Mouse (Mus musculus) midbrain, embryonic 14.5 days (tissue): ENCODE results near the gene Slc28a1. TPM values are rescaled to one million over a fixed set of nuclear protein-coding genes. Genes with fewer than 3 reads are reported as not detected.
A peak's percentile ranks its signal among the peaks of the same experiment; 100 is the strongest.
"Not testable (repeated sequence)": the region's sequence is repeated elsewhere in the genome, so short reads cannot be mapped to it uniquely, and the experiment has no call there.

Source experiments
- ATAC-seq: fragments of 200-750 bp; cut with Nextera tagmentation; 2 replicates; pipeline ENCODE4 v1.8.0; 2017; ENCODE audit warnings: moderate number of reproducible peaks, moderate library complexity; ENCODE audit not compliant: low FRiP score, low TSS enrichment
- DNase-seq: peaks from one replicate; pipeline ENCODE4 v3.0.0-alpha.2; 2015
- H3K27ac ChIP-seq: fragments of 300-500 bp; sonication (generic); replicated peaks from 2 replicates; pipeline ENCODE4 v1.5.1; 2014; ENCODE audit warnings: mild to moderate bottlenecking, low read depth, low read length, moderate library complexity
- H3K27me3 ChIP-seq: fragments of 300-500 bp; sonication (generic); 2 replicates; pipeline ENCODE4 v1.6.1; 2014; ENCODE audit warnings: low read length, control low read depth, mixed read lengths; ENCODE audit not compliant: control insufficient read depth, insufficient read depth
- H3K36me3 ChIP-seq: fragments of 300-500 bp; sonication (generic); 2 replicates; pipeline ENCODE4 v1.6.1; 2014; ENCODE audit warnings: low read length, control low read depth; ENCODE audit not compliant: control insufficient read depth, insufficient read depth
- H3K4me1 ChIP-seq: fragments of 300-500 bp; sonication (generic); 2 replicates; pipeline ENCODE4 v1.6.1; 2014; ENCODE audit warnings: mild to moderate bottlenecking, antibody characterized with exemption, low read length, control low read depth; ENCODE audit not compliant: control insufficient read depth, insufficient read depth
- H3K4me2 ChIP-seq: fragments of 300-500 bp; sonication (generic); 2 replicates; pipeline ENCODE4 v1.6.1; 2014; ENCODE audit warnings: mild to moderate bottlenecking, low read length, moderate library complexity
- H3K4me3 ChIP-seq: fragments of 300-500 bp; sonication (generic); replicated peaks from 2 replicates; pipeline ENCODE4 v1.5.1; 2014; ENCODE audit warnings: low read depth, low read length
- H3K9ac ChIP-seq: fragments of 300-500 bp; sonication (generic); replicated peaks from 2 replicates; pipeline ENCODE4 v1.6.1; 2014; ENCODE audit warnings: mild to moderate bottlenecking, low read length, moderate library complexity
- H3K9me3 ChIP-seq: fragments of 300-500 bp; sonication (generic); 2 replicates; pipeline ENCODE4 v1.6.1; 2016; ENCODE audit warnings: low read length, control low read depth, mixed read lengths; ENCODE audit not compliant: control insufficient read depth
- WGBS: fragments of 180-500 bp; shearing (Covaris S2); extraction: QIAGEN DNeasy Blood & Tissue Kit; methylation state at CpG from one replicate; pipeline ENCODE4 v1.1.7; 2014; 5-methylcytosine and 5-hydroxymethylcytosine counted together
- polyA plus RNA-seq: library from polyadenylated mRNA; unstranded; fragments of >200 nt; fragmentation: Nextera tagmentation; extraction: Ambion mirVana; gene quantifications from 2 replicates; pipeline ENCODE4 v1.2.1, GENCODE M21; 2014

Gene Slc28a1
- polyA plus RNA-seq, 1 experiment from 2014 or later, result not detected

DNA sequence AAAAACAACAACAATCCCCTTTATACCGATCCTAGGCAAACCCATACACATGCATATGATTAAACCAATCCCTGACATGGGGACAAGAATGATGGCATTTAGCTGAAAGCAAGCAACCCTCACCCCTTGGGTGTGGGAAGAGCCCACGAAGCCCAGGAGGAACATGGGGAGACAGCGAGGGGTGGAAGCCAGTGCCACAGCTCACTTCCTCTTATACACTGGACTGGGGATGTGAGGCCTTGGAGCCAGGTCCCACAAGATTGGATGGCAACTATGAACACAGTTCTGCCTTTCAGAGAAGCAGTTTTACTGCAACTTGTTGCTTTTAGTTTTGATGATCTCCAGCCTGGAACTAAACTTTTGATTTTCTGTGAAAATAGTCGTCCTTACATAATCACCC, 85.2 kb downstream of the Slc28a1 start:
- DNase-seq, result no peak
- Histone ChIP-seq H3K4me2 (no peak overlapping the region), H3K4me1 (0 out of 2 replicates have a peak, but pooled peaks cover 5% of the 10 kb centered on the region), H3K27ac (no peak overlapping the region), H3K36me3 (no peaks in the 10 kb centered on the region), H3K9ac (no peak overlapping the region), H3K4me3 (no peak overlapping the region), H3K9me3 (no peaks in the 10 kb centered on the region), H3K27me3 (no peaks in the 10 kb centered on the region)
- ATAC-seq, result no peak
- WGBS, result 64% methylated on average over 4 of the region's 4 CpGs

- DNase-seq (no peak), ATAC-seq (no peak)
- no peaks in the 10 kb centered on the region for H3K27me3 ChIP-seq
- no peak overlapping the region for H3K9ac ChIP-seq
- H3K36me3 ChIP-seq, result no peaks in the 10 kb centered on the region
- H3K4me2 ChIP-seq, result no peak overlapping the region
- no peak overlapping the region for H3K4me3 ChIP-seq
- 51% methylated on average over 5 of the region's 5 CpGs for WGBS
- H3K9me3 ChIP-seq, result no peaks in the 10 kb centered on the region
- H3K4me1 ChIP-seq, result 0 out of 2 replicates have a peak, but pooled peaks cover 5% of the 10 kb centered on the region
- H3K27ac ChIP-seq, result no peak overlapping the region
Measured at GRCm38 (mm10) chr7:81202389-81202788, 87.8 kb downstream of the Slc28a1 start.

DNA sequence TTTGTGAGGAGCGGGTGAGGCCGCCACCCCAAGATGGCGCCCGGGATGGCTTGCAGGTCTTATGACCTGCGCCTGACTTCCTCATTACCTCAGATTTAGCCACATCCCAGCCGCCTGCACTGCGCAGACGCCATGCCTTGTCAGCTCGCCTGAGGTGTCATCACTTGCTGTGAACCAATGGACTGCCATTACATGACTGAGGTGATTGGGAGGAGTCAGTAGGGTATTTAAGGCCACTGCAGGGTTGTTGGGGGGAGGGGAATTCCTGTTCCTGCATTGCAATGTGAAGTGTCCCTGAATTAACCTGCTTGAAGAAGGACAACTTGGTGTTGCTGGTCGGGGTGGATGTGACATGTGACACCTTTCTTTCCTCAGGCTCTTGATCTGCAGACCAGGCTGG, 89.0 kb downstream of the Slc28a1 start:
- WGBS, result 92% methylated on average over 10 of the region's 10 CpGs
- not testable (repeated sequence) for H3K36me3 ChIP-seq, H3K4me2 ChIP-seq, ATAC-seq, H3K27me3 ChIP-seq, H3K4me3 ChIP-seq, DNase-seq, H3K4me1 ChIP-seq, H3K9me3 ChIP-seq, H3K27ac ChIP-seq, H3K9ac ChIP-seq

GRCm38 (mm10) chr7:81208944-81209343, 94.3 kb downstream of the Slc28a1 start:
- Histone ChIP-seq H3K36me3 (no peaks in the 10 kb centered on the region), H3K4me2 (no peak overlapping the region), H3K27me3 (peaks cover 36% of the 10 kb centered on the region), H3K9ac (no peak overlapping the region), H3K4me3 (no peak overlapping the region), H3K4me1 (peaks cover 2% of the 10 kb centered on the region; the same call in 1 of the 2 replicates), H3K27ac (no peak overlapping the region), H3K9me3 (no peaks in the 10 kb centered on the region)
- DNase-seq (peak; percentile 59), ATAC-seq (no peak)
- WGBS, result 19% methylated on average over 6 of the region's 6 CpGs

DNA sequence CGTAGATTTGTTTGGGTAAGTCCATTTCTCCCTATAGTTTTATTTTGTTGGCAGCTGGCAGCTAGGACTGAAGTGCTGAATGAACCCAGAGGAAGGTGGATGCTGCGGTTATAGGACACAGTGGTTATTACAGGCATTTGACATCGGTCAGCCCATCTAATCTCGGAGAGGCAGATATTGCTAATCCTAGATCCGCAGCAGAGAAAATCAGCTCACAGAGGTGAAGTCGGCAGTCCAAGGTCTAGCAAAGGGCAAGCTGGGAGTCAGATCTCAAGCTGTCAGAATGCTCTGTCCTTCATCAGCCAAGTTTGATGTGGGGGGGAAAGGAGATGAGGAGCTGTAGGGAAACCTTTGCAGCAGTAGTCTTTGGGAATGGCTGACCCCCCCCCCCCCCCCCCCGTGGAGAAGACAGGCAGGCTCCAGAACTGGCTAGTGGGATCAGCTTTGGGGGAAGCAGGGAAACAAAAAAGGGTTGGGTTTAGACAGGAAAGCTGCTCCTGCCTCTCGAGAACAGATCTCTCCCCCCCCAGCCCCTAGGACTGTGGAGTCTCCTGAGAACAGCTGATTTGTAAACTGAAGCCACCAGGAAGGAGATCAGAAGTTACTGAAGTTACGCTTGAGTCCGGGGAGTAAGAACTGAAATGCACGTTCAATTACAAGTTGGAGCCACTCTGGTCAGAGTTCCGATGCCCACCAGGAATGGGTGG, 95.5 kb downstream of the Slc28a1 start:
- no peak for DNase-seq
- no peak overlapping the region for H3K4me3 ChIP-seq
- 44% methylated on average over 12 of the region's 12 CpGs for WGBS
- no peak overlapping the region for H3K9ac ChIP-seq
- peaks cover 3% of the 10 kb centered on the region; the same call in 1 of the 2 replicates for H3K4me1 ChIP-seq
- no peak overlapping the region for H3K4me2 ChIP-seq
- H3K27me3 ChIP-seq, result peaks cover 47% of the 10 kb centered on the region
- no peaks in the 10 kb centered on the region for H3K9me3 ChIP-seq
- no peaks in the 10 kb centered on the region for H3K36me3 ChIP-seq
- H3K27ac ChIP-seq, result no peak overlapping the region
- ATAC-seq, result no peak

- H3K27ac ChIP-seq, result no peak overlapping the region
- no peak for ATAC-seq
- H3K4me1 ChIP-seq, result peaks cover 3% of the 10 kb centered on the region; the same call in 1 of the 2 replicates
- no peaks in the 10 kb centered on the region for H3K9me3 ChIP-seq
- DNase-seq, result peak; percentile 37
- H3K4me2 ChIP-seq, result peak overlapping the region; percentile 62
- WGBS, result 5% methylated on average over 8 of the region's 8 CpGs
- H3K36me3 ChIP-seq, result no peaks in the 10 kb centered on the region
- H3K4me3 ChIP-seq, result no peak overlapping the region
- H3K27me3 ChIP-seq, result peaks cover 56% of the 10 kb centered on the region
- no peak overlapping the region for H3K9ac ChIP-seq
Measured at GRCm38 (mm10) chr7:81211760-81212159, 97.2 kb downstream of the Slc28a1 start.

- 0 out of 2 replicates have a peak overlapping the region, but pooled peaks have one; percentile 14 for H3K9ac ChIP-seq
- H3K9me3 ChIP-seq, result no peaks in the 10 kb centered on the region
- H3K4me3 ChIP-seq, result peak overlapping the region; percentile 47
- peaks cover 3% of the 10 kb centered on the region; the same call in 1 of the 2 replicates for H3K4me1 ChIP-seq
- WGBS, result 1% methylated on average over 22 of the region's 22 CpGs
- H3K27me3 ChIP-seq, result peaks cover 56% of the 10 kb centered on the region
- peak overlapping the region; percentile 62 for H3K4me2 ChIP-seq
- H3K27ac ChIP-seq, result 0 out of 2 replicates have a peak overlapping the region, but pooled peaks have one; percentile 1
- DNase-seq (peak; percentile 70), ATAC-seq (0 out of 2 replicates have a peak, but pooled peaks have one; percentile 35)
- no peaks in the 10 kb centered on the region for H3K36me3 ChIP-seq
Measured at GRCm38 (mm10) chr7:81212261-81212681, 97.7 kb downstream of the Slc28a1 start.

DNA sequence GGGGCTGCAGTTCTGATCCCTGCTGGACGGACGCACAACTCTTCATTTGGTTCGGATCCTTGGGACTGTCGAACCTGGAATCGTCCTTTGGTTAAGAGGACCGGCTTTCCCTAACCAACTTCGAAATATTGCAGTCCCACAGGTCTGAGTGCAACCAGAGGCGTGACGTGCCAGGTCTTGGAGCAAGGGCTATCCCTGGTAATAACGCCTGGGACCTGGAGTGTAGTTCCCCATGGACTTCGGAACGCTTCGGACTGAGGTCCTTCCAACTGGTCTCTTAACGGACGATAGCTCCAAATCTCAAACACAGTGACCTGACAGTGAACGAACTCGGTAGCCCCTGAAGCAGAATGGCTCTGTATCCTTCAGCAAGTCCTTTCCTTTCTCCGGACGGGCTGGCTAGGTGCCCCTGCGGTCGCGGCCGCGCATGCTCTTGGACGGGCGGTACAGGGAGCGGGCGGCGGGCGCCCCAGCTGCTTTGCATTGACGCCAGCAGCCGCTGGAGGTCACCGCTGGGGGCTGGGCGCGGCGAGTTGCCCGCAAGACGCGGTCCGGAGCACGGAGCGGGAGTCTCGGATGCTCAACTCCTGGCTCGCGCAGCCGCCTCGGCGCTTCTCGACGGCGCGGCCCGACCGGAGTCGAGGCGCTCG, 98.2 kb downstream of the Slc28a1 start:
- H3K4me1 ChIP-seq, result peaks cover 3% of the 10 kb centered on the region; the same call in 1 of the 2 replicates
- H3K27ac ChIP-seq, result 0 out of 2 replicates have a peak overlapping the region, but pooled peaks have one; percentile 1
- no peaks in the 10 kb centered on the region for H3K9me3 ChIP-seq
- peak; percentile 83 for ATAC-seq
- peak; percentile 93 for DNase-seq
- H3K36me3 ChIP-seq, result no peaks in the 10 kb centered on the region
- H3K27me3 ChIP-seq, result peaks cover 56% of the 10 kb centered on the region
- H3K4me3 ChIP-seq, result peak overlapping the region; percentile 47
- peak overlapping the region; percentile 62 for H3K4me2 ChIP-seq
- under 1% methylated on average over 57 of the region's 57 CpGs for WGBS
- H3K9ac ChIP-seq, result peak overlapping the region; percentile 36; the same call in 1 of the 2 replicates
